Mouse (Mus musculus) midbrain, embryonic 12.5 days (tissue): ENCODE results near the gene Adcy10. TPM values are rescaled to one million over a fixed set of nuclear protein-coding genes. Genes with fewer than 3 reads are reported as not detected.

Source experiments
- ATAC-seq: fragments of 200-750 bp; cut with Nextera tagmentation; 2 replicates; pipeline ENCODE4 v1.8.0; 2017; ENCODE audit warnings: low read depth, moderate TSS enrichment, moderate library complexity; ENCODE audit not compliant: low FRiP score
- H3K27ac ChIP-seq: fragments of 300-500 bp; sonication (generic); replicated peaks from 2 replicates; pipeline ENCODE4 v1.5.1; 2016; ENCODE audit warnings: mild to moderate bottlenecking
- H3K27me3 ChIP-seq: fragments of 300-500 bp; sonication (generic); 2 replicates; pipeline ENCODE4 v1.6.1; 2016; ENCODE audit warnings: mild to moderate bottlenecking
- H3K36me3 ChIP-seq: fragments of 300-500 bp; sonication (generic); 2 replicates; pipeline ENCODE4 v1.6.1; 2016
- H3K4me1 ChIP-seq: fragments of 300-500 bp; sonication (generic); 2 replicates; pipeline ENCODE4 v1.6.1; 2016
- H3K4me2 ChIP-seq: fragments of 300-500 bp; sonication (generic); replicated peaks from 2 replicates; pipeline ENCODE4 v1.6.1; 2016; ENCODE audit warnings: mild to moderate bottlenecking, moderate library complexity
- H3K4me3 ChIP-seq: fragments of 300-500 bp; sonication (generic); 2 replicates; pipeline ENCODE4 v1.5.1; 2016; ENCODE audit warnings: mild to moderate bottlenecking
- H3K9ac ChIP-seq: fragments of 300-500 bp; sonication (generic); replicated peaks from 2 replicates; pipeline ENCODE4 v1.6.1; 2016; ENCODE audit warnings: mild to moderate bottlenecking, moderate library complexity
- H3K9me3 ChIP-seq: fragments of 300-500 bp; sonication (generic); 2 replicates; pipeline ENCODE4 v1.6.1; 2016; ENCODE audit warnings: mild to moderate bottlenecking
- WGBS: fragments of 180-500 bp; shearing (Covaris S2); methylation state at CpG from one replicate; pipeline ENCODE4 v1.1.7; 2016; 5-methylcytosine and 5-hydroxymethylcytosine counted together
- polyA plus RNA-seq: library from polyadenylated mRNA; unstranded; fragments of >200 nt; fragmentation: Nextera tagmentation; extraction: Ambion mirVana; gene quantifications from 2 replicates; pipeline ENCODE4 v1.2.1, GENCODE M21; 2016

The Adcy10 gene
- polyA plus RNA-seq, 1 experiment from 2014 or later = 0.33 TPM

DNA sequence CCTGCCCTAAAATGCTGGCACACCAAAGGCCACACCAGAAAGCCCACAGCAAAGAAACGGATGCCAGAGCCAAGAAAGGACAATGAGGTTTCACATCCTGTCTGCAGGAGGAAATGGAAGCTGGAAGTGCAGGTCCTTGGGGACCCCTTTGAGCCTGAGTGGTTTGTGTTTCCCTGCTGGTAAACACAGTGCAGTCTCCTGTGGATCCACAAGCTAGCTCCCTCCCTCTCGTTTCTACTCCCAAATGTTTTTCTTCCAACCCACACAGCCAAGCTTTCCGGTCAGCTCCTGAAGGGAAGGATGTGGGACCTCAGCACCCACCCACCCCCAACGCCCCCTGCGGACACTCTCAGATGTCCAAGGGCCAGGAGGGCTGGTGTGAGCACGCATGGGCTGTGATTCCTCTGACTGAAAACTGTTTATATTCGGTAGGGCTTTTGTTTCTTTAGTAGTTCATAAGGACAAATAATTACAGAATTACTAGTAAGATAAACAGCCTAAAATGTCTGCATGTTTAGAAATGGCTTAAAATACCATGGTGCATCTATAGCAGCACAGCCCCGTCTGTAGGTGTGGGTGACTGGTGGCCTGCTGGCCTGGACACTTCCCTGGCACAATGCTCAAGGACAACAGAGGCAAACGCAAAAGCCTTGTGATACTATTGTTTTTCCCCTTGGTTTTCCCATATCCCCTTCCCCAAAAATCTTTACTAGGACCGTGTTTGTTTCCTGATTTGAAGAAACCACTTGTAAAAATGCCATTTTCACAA, 104.5 kb downstream of the Adcy10 start:
- Histone ChIP-seq H3K4me1 (no peaks in the 10 kb centered on the region), H3K4me3 (no peak overlapping the region), H3K9me3 (no peaks in the 10 kb centered on the region), H3K36me3 (peaks cover 27% of the 10 kb centered on the region), H3K4me2 (no peak overlapping the region), H3K27me3 (no peaks in the 10 kb centered on the region), H3K9ac (no peak overlapping the region), H3K27ac (no peak overlapping the region)
- WGBS = 60% methylated on average over 10 of the region's 10 CpGs
- ATAC-seq = no peak

- no peak overlapping the region for H3K9ac ChIP-seq
- no peak overlapping the region for H3K27ac ChIP-seq
- H3K36me3 ChIP-seq = peaks cover 39% of the 10 kb centered on the region
- 85% methylated on average over 8 of the region's 8 CpGs for WGBS
- H3K27me3 ChIP-seq = no peaks in the 10 kb centered on the region
- H3K4me2 ChIP-seq = no peak overlapping the region
- H3K9me3 ChIP-seq = no peaks in the 10 kb centered on the region
- no peaks in the 10 kb centered on the region for H3K4me1 ChIP-seq
- no peak overlapping the region for H3K4me3 ChIP-seq
- no peak for ATAC-seq
Observed at GRCm38 (mm10) chr1:165590760-165591159, 105.8 kb downstream of the Adcy10 start.

- ATAC-seq = no peak
- Histone ChIP-seq H3K4me2 (no peak overlapping the region), H3K4me3 (no peak overlapping the region), H3K27ac (no peak overlapping the region), H3K4me1 (no peaks in the 10 kb centered on the region), H3K9ac (no peak overlapping the region), H3K9me3 (no peaks in the 10 kb centered on the region), H3K27me3 (no peaks in the 10 kb centered on the region), H3K36me3 (peaks cover 40% of the 10 kb centered on the region)
- 90% methylated on average over 14 of the region's 14 CpGs for WGBS
Observed at GRCm38 (mm10) chr1:165592295-165593082, 107.5 kb downstream of the Adcy10 start.

DNA sequence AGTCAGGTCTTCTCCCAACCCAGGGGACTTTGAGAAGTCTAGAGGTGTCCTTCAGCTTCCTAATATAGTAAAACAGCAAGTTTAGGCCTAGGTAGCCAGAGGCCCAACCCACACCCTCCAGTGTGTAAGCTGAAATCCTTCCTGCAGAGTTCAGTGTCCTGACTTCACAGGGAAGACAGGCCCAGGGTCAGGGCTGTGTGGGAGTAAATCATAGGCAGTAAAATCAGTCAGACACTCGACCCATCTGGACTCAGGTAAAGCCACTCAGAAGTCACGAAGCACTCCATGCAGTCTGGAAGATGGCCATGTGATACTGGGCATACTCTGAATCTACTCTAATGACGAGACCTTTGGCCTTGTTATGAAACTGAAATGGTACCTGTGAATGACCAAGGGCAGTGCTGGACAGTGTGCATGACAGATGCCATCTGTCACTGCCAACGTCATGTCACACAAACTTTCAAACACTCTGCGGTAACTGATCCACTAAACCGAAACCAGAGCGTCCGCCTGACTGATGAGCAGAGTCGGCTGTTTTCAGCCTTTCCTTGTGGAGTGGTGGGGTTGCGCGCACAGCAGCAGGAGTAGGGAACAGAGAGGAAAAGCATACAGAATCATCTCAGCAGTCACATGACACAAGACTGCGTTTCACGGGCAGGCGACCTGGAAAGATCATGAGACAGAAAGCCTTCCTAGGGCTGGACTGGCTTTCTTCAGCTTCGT, 109.9 kb downstream of the Adcy10 start:
- no peaks in the 10 kb centered on the region for H3K4me1 ChIP-seq
- no peak overlapping the region for H3K9ac ChIP-seq
- H3K9me3 ChIP-seq = no peaks in the 10 kb centered on the region
- ATAC-seq = no peak
- H3K27ac ChIP-seq = no peak overlapping the region
- WGBS = 93% methylated on average over 15 of the region's 15 CpGs
- H3K4me2 ChIP-seq = no peak overlapping the region
- no peaks in the 10 kb centered on the region for H3K27me3 ChIP-seq
- H3K4me3 ChIP-seq = no peak overlapping the region
- peaks cover 52% of the 10 kb centered on the region for H3K36me3 ChIP-seq

DNA sequence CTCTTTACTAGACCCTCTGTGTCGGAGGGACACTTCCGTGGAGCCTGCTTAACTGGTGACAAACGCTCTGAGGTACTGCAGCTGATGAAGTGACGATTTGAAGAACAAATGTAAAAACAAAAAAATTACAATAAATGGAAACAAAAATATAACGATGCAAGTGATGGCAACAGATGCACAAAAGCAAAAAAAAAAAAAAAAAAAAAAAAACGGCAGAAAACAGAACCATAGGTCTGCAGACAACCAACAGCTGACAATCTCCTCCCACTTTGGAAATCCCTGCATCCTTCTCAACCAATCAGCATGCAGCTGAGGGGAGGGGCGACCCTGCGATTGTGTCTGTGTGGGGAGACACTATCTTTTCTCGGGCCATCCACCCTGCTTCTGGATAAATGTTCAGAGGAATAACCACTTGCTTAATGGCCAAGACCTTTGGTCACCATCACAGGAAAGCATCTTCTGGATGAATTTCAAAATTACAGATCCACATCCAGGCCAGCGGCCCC, 116.8 kb downstream of the Adcy10 start:
- Histone ChIP-seq H3K36me3 (peaks cover 52% of the 10 kb centered on the region), H3K27ac (no peak overlapping the region), H3K9ac (no peak overlapping the region), H3K9me3 (no peaks in the 10 kb centered on the region), H3K4me1 (no peaks in the 10 kb centered on the region), H3K27me3 (no peaks in the 10 kb centered on the region), H3K4me2 (no peak overlapping the region), H3K4me3 (no peak overlapping the region)
- ATAC-seq = no peak
- WGBS = 80% methylated on average over 10 of the region's 10 CpGs

GRCm38 (mm10) chr1:165603218-165603617, 118.2 kb downstream of the Adcy10 start:
- Histone ChIP-seq H3K4me2 (no peak overlapping the region), H3K9me3 (no peaks in the 10 kb centered on the region), H3K4me1 (no peaks in the 10 kb centered on the region), H3K36me3 (peaks cover 63% of the 10 kb centered on the region), H3K27ac (no peak overlapping the region), H3K4me3 (no peak overlapping the region), H3K9ac (no peak overlapping the region), H3K27me3 (no peaks in the 10 kb centered on the region)
- no peak for ATAC-seq
- 93% methylated on average over 14 of the region's 14 CpGs for WGBS

DNA sequence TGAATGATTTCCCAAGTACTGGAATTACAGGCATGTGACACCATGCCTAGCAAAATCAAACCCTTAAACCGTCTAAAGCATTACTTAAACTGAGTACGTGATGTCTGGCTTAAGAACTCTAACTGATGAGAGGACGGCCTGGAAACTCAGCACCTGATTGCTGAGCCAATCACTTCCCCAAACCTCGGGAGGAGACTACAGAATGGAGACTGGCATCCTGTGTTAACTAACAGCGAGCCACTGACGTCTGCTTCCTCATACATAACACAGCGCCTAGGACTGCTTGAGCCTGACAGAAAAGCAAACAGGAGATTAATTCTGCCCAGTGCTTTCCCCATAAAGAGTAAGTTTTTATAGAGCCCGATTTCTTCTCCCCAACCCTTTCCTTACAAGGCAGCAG, 119.2 kb downstream of the Adcy10 start:
- 93% methylated on average over 8 of the region's 8 CpGs for WGBS

DNA sequence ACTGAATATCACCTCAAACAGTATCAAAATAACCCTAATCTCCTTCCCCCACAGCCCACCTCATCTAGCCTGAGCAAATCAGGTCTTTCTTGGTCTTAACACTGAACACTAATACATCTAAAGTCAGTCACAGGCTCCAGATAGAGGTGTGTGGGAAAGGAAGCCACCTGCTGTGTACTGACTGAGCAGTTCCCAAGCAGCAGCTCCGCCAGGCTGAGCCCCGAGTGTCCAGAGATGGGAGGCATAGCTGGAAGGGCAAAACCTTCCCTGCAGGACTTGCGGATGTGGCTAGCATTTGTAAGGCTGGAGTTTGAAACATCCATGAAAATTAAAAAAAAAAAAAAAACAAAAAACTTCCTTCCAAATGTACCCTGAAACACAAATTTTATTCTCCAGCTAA, 120.1 kb downstream of the Adcy10 start:
- Histone ChIP-seq H3K27me3 (no peaks in the 10 kb centered on the region), H3K4me2 (no peak overlapping the region), H3K4me1 (peaks cover 9% of the 10 kb centered on the region), H3K9ac (no peak overlapping the region), H3K4me3 (no peak overlapping the region), H3K27ac (no peak overlapping the region), H3K36me3 (peaks cover 52% of the 10 kb centered on the region), H3K9me3 (no peaks in the 10 kb centered on the region)
- no peak for ATAC-seq
- 92% methylated on average over 3 of the region's 3 CpGs for WGBS

More for the DNA sequence above, 119.2 kb downstream of the Adcy10 start:
- Histone ChIP-seq H3K9me3 (no peaks in the 10 kb centered on the region), H3K4me2 (no peak overlapping the region), H3K27ac (no peak overlapping the region), H3K4me1 (0 out of 2 replicates have a peak, but pooled peaks cover 2% of the 10 kb centered on the region), H3K36me3 (peaks cover 55% of the 10 kb centered on the region), H3K4me3 (no peak overlapping the region), H3K27me3 (no peaks in the 10 kb centered on the region), H3K9ac (no peak overlapping the region)
- no peak for ATAC-seq

- no peak for ATAC-seq
- no peak overlapping the region for H3K4me2 ChIP-seq
- WGBS = 90% methylated on average over 6 of the region's 6 CpGs
- no peak overlapping the region for H3K4me3 ChIP-seq
- H3K27me3 ChIP-seq = no peaks in the 10 kb centered on the region
- H3K9ac ChIP-seq = no peak overlapping the region
- H3K9me3 ChIP-seq = no peaks in the 10 kb centered on the region
- H3K36me3 ChIP-seq = peaks cover 52% of the 10 kb centered on the region
- H3K27ac ChIP-seq = no peak overlapping the region
- peaks cover 16% of the 10 kb centered on the region for H3K4me1 ChIP-seq
Observed at GRCm38 (mm10) chr1:165605774-165606173, 120.8 kb downstream of the Adcy10 start.

DNA sequence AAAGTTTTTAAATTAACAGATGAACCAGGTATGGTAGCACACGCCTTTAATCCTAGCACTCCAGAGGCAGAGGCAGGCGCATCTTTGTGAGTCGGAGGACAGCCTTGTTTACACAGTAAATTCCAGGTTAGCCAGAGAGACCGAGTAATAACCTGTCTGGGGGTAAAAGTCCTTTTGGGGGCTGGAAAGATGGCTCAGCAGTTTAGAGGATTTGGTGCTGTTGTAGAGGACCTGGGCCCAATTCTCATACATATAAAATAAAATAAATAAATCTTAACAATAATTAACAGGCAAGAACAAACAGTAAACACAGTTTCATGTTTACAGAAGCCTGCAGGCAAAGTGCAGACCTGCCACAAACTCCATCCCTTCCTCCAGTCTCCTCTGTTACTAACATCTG, 123.9 kb downstream of the Adcy10 start:
- Histone ChIP-seq H3K4me2 (no peak overlapping the region), H3K4me3 (no peak overlapping the region), H3K27ac (no peak overlapping the region), H3K9me3 (no peaks in the 10 kb centered on the region), H3K9ac (no peak overlapping the region), H3K36me3 (peaks cover 40% of the 10 kb centered on the region), H3K27me3 (no peaks in the 10 kb centered on the region), H3K4me1 (peaks cover 22% of the 10 kb centered on the region)
- 86% methylated on average over 4 of the region's 4 CpGs for WGBS
- ATAC-seq = no peak

DNA sequence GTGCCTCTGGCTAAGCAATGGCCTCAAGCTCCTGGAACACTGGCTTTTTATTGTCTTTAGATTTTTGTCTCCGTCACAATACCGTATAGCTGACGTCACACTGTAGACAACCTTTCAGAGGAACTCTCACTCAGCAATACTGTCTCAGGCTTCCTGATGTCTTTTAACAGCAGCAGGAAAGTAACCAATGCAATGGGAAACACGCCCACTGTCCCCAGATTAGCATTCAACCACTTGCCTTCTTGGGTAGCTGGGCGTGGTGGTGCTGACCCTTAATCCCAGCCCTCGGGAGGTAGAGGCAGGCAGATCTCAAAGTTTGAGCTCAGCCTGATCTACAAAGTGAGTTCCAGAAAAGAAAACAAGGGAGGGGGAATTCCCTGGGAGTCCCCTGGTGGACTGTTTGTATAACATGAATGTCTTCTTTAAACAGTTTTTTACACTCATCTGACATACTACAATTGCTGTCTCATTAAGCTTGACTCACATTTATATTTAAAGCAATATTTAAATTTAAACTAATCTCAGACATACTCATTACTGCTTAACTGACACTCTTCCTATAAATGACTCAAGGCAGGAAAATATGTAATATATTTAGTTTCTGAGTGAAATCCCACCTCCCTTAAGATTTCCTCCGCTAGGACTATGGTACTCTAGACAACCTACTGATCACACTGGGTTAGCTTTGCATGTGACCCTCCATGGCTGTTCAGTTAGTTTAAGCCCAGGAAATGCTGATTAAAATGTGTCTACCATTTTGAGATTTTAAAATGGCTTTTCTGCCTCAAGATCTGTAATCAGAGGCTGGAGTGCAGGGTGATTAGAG, 124.7 kb downstream of the Adcy10 start:
- H3K4me3 ChIP-seq = no peak overlapping the region
- H3K9me3 ChIP-seq = no peaks in the 10 kb centered on the region
- no peak overlapping the region for H3K9ac ChIP-seq
- H3K27ac ChIP-seq = peak overlapping the region; percentile 72
- no peaks in the 10 kb centered on the region for H3K27me3 ChIP-seq
- ATAC-seq = peak; percentile 41; the same call in 1 of the 2 replicates
- 0 out of 2 replicates have a peak overlapping the region, but pooled peaks have one; percentile 6 for H3K4me2 ChIP-seq
- peaks cover 22% of the 10 kb centered on the region for H3K4me1 ChIP-seq
- 46% methylated on average over 7 of the region's 7 CpGs for WGBS
- H3K36me3 ChIP-seq = peaks cover 38% of the 10 kb centered on the region
